Mouse (Mus musculus) layer of hippocampus, adult 9-10 months (tissue): ENCODE results near the gene Atp11a.

Source experiments
- DNase-seq: peaks from one replicate; pipeline ENCODE4 v3.0.0; 2022; ENCODE audit warnings: low spot score

The Atp11a gene

GRCm38 (mm10) chr8:12756391-12757157 is at the start of gene Atp11a:
Atp11a (plus strand) TSS chr8:12757014.
- no peak for DNase-seq

DNA sequence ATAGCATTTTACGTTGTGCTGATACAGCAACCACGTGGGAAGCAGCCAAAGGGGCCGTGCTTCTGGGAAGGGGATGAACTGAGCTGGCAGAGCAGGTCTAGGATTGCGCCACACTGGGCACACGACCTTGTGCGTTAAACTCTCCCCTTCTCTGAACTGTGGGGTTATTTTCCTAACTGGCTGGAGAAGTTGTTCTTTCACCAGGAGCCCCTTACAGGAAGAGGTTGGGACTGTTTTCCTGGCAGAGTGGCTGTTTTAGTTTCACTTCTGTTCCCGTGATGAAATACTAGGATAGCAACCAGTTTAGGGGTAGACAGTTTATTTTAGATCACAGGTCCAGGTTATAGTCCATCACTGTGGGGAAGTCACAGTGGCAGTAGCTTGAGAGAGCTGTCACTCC is 45.2 kb upstream of the Atp11a start:
- DNase-seq = no peak

DNA sequence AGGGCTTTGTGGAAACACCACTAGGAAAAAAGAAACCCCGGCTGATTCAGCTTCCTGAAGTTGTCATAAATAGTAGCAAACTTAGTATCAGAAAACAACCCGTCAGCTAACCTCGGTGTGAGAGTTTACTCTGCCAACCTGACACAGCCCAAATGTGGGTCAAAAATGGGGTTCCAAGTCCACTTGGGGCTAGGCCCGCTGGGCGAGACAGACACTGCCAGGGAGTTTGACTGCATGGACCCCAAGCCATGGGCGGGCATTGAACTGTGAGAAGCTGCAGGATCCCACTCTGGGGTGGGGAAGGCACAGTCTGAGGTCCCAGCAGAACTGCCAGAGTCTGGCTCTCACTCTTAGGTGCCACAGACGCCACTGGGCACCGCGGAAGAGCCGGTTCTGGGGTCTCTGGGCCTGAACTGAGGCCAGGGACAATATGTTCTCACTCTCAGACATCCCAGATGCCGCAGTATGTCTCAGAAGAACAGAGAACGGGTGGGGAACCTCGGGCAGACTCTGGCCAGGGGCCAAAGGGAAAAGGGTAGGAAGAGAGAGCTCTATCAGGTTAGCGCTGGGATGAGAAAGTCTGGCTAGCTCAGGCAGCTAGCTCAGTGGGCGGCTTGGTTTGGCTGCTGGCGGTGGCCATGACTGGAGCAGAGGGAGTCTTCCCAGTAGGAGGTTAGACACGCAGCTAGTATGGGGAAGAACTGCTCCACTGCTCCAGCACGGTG is 40.8 kb upstream of the Atp11a start:
- no peak for DNase-seq

- no peak for DNase-seq
Observed at GRCm38 (mm10) chr8:12719091-12719490, 37.7 kb upstream of the Atp11a start.

DNA sequence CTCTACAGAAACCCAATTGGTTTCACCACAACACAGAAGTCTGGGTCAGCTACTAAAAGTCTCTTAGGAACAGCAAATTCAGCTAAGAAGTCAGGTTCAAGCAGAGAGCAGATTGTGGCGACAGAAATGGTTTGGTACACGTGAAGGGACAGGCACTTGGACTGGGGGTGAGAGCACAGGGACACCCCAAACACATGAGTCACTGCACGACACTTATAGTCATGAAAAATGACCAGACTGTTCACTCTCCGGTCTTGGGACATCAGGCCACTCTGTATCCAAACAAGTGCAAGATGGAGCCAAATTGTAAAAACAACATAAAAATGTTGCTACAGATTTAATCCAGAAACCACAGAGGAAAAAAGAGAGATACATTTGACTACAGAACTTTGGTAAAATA is 28.2 kb upstream of the Atp11a start:
- no peak for DNase-seq

DNA sequence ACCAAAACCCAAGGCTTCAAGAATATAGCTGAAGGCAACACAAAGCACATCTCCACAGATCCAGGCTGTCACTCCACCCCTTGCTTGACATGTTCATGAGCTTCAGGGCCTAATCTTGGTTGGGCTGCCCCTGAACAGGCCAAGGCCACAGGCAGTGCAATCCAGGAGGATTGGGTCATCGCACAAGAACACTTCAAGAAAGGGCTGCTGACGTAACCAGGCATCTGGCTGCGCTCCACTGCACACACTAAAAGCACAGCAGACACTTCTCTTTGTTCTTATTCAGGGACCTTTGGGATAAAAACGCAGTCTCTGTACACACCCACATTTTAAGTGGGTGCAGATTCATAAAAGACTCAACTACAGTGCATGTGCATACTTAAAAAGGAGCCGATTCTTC is 26.0 kb upstream of the Atp11a start:
- no peak for DNase-seq

DNA sequence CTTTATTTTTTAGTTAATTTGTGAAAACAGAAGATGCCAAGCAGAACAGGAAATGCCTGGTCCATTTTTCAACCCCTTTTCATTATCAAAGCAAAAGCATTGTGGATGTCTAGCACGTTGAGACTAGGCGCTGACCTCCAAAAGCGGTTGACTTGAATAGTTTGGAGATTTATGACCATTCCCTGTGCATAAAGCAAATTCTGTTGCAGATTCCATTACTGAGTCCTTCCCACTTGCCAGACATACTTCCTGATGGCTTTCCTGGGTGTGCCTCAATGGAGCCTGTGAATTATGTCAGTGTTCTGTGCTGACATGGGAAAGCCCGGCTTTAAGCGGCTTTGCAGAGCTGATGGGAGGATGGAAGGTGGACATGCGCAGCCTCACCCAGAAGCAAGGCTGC is 24.4 kb upstream of the Atp11a start:
- no peak for DNase-seq

GRCm38 (mm10) chr8:12739113-12739512 is 17.7 kb upstream of the Atp11a start:
- no peak for DNase-seq

- no peak for DNase-seq
Observed at GRCm38 (mm10) chr8:12743390-12743789, 13.4 kb upstream of the Atp11a start.

GRCm38 (mm10) chr8:12748183-12748582 is 8.6 kb upstream of the Atp11a start:
- no peak for DNase-seq

GRCm38 (mm10) chr8:12749116-12749515 is 7.7 kb upstream of the Atp11a start:
- no peak for DNase-seq

- no peak for DNase-seq
Observed at GRCm38 (mm10) chr8:12753054-12753453, 3.8 kb upstream of the Atp11a start.

GRCm38 (mm10) chr8:12754115-12754514 is 2.7 kb upstream of the Atp11a start:
- no peak for DNase-seq

- no peak for DNase-seq
Observed at GRCm38 (mm10) chr8:12755312-12755711, 1.5 kb upstream of the Atp11a start.

- DNase-seq = no peak
Observed at GRCm38 (mm10) chr8:12755826-12756225, 988 bp upstream of the Atp11a start.

- no peak for DNase-seq
Observed at GRCm38 (mm10) chr8:12757231-12757940, 572 bp downstream of the Atp11a start.

GRCm38 (mm10) chr8:12759963-12760362 is 3.1 kb downstream of the Atp11a start:
- no peak for DNase-seq

DNA sequence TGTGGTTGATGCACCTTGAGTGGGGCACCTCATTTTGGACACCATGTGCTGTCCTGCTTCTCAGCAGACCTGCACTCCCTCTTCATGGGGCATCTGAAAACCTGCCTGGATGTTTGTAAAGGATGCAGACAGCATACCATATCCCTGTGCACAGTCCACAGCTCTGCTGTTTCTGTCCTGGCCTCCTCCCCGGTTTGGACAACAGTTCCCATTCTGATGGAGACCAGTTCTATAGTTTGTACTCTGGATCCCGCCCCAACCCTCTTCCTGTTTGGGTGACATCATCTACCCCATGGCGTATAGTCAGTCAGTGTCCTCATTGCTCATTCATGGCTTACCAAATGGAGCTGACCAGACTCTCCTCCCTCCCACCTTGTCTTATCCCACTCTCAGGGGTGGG is 5.1 kb downstream of the Atp11a start:
- no peak for DNase-seq

- DNase-seq = no peak
Observed at GRCm38 (mm10) chr8:12763565-12764108, 6.8 kb downstream of the Atp11a start.

GRCm38 (mm10) chr8:12764971-12765370 is 8.2 kb downstream of the Atp11a start:
- no peak for DNase-seq

GRCm38 (mm10) chr8:12767176-12767575 is 10.4 kb downstream of the Atp11a start:
- no peak for DNase-seq

DNA sequence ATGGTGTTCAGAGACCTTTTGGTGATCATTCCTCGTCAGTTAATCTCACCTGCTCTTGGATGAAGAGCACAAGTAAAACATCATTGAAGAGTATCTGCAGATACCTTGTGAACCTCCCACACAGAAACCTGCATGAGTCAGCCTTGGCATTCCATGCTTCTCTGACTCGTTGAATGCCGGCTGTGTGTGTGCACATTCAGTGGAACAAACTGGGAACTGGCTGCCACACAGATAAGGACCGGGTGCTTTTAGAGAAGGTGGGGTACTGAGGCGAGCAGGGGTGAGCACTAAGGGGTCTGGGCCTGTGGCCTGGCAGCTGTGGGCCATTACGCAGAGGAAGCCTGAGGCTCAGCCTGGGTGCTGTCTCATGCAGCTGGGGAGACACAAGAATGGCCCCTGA is 11.9 kb downstream of the Atp11a start:
- DNase-seq = no peak

- no peak for DNase-seq
Observed at GRCm38 (mm10) chr8:12769296-12769695, 12.5 kb downstream of the Atp11a start.
